Mouse (Mus musculus) lung, postnatal 0 days (tissue): ENCODE measurements around the gene Fndc3b. TPM values are rescaled to one million over a fixed set of nuclear protein-coding genes. Genes with fewer than 3 reads are reported as not detected.
A peak's percentile ranks its signal among the peaks of the same experiment; 100 is the strongest.

ENCODE experiments used
- ATAC-seq: fragments of 200-750 bp; cut with Nextera tagmentation; 2 replicates; pipeline ENCODE4 v1.8.0; 2017; ENCODE audit warnings: moderate library complexity
- DNase-seq: peaks from one replicate; pipeline ENCODE4 v3.0.0-alpha.2; 2016; ENCODE audit warnings: low spot score
- H3K27ac ChIP-seq: fragments of 300-500 bp; sonication (generic); 2 replicates; pipeline ENCODE4 v1.5.1; 2014; ENCODE audit warnings: antibody characterized with exemption, mild to moderate bottlenecking, low read length, mixed read lengths
- H3K27me3 ChIP-seq: fragments of 300-500 bp; sonication (generic); replicated peaks from 2 replicates; pipeline ENCODE4 v1.6.1; 2014; ENCODE audit warnings: low read length, mixed read lengths; ENCODE audit not compliant: insufficient read depth
- H3K36me3 ChIP-seq: fragments of 300-500 bp; sonication (generic); 2 replicates; pipeline ENCODE4 v1.6.1; 2014; ENCODE audit warnings: low read length, mixed read lengths; ENCODE audit not compliant: insufficient read depth
- H3K4me1 ChIP-seq: fragments of 300-500 bp; sonication (generic); 2 replicates; pipeline ENCODE4 v1.6.1; 2014; ENCODE audit warnings: antibody characterized with exemption, low read depth, low read length, mixed read lengths; ENCODE audit not compliant: insufficient read depth
- H3K4me2 ChIP-seq: fragments of 300-500 bp; sonication (generic); replicated peaks from 2 replicates; pipeline ENCODE4 v1.6.1; 2014; ENCODE audit warnings: low read depth, mild to moderate bottlenecking, low read length, moderate library complexity, mixed read lengths
- H3K4me3 ChIP-seq: fragments of 300-500 bp; sonication (generic); 2 replicates; pipeline ENCODE4 v1.5.1; 2014; ENCODE audit warnings: low read depth, low read length
- H3K9ac ChIP-seq: fragments of 300-500 bp; sonication (generic); replicated peaks from 2 replicates; pipeline ENCODE4 v1.6.1; 2014; ENCODE audit warnings: low read depth, mild to moderate bottlenecking
- H3K9me3 ChIP-seq: fragments of 300-500 bp; sonication (generic); 2 replicates; pipeline ENCODE4 v1.6.1; 2016; ENCODE audit warnings: low read length, mixed read lengths
- CTCF ChIP-seq: IDR thresholded peaks from 2 replicates; pipeline ENCODE4 v1.5.1; 2016; ENCODE audit warnings: antibody characterized with exemption, mild to moderate bottlenecking
- EP300 ChIP-seq: IDR thresholded peaks from 2 replicates; pipeline ENCODE4 v1.6.1; 2016; ENCODE audit warnings: antibody characterized with exemption, mild to moderate bottlenecking, control low read depth
- WGBS: fragments of 180-500 bp; shearing (Covaris S2); extraction: QIAGEN DNeasy Blood & Tissue Kit; methylation state at CpG from one replicate; pipeline ENCODE4 v1.1.7; 2014; 5-methylcytosine and 5-hydroxymethylcytosine counted together
- polyA plus RNA-seq: library from polyadenylated mRNA; unstranded; fragments of >200 nt; fragmentation: Nextera tagmentation; extraction: Ambion mirVana; gene quantifications from 2 replicates; pipeline ENCODE4 v1.2.1, GENCODE M21; 2015

Gene Fndc3b
- polyA plus RNA-seq, 1 experiment from 2014 or later, result 28.5 TPM

GRCm38 (mm10) chr3:27704641-27705040 lies 6.5 kb downstream of the Fndc3b start:
- no peak; the same call in 1 of the 2 replicates for ATAC-seq
- no peak overlapping the region for H3K4me3 ChIP-seq
- no peaks in the 10 kb centered on the region for H3K36me3 ChIP-seq
- H3K4me1 ChIP-seq, result peaks cover 25% of the 10 kb centered on the region
- no peaks in the 10 kb centered on the region for H3K27me3 ChIP-seq
- no peak overlapping the region for H3K27ac ChIP-seq
- 64% methylated on average over 9 of the region's 9 CpGs for WGBS
- H3K9ac ChIP-seq, result no peak overlapping the region
- no peak for DNase-seq
- H3K9me3 ChIP-seq, result no peaks in the 10 kb centered on the region
- no peak overlapping the region for H3K4me2 ChIP-seq
- TF ChIP-seq CTCF, result no peak

- no peaks in the 10 kb centered on the region for H3K27me3 ChIP-seq
- no peaks in the 10 kb centered on the region for H3K9me3 ChIP-seq
- DNase-seq (no peak), ATAC-seq (no peak)
- H3K9ac ChIP-seq, result no peak overlapping the region
- no peak overlapping the region for H3K4me3 ChIP-seq
- no peak overlapping the region for H3K4me2 ChIP-seq
- TF ChIP-seq EP300, result no peak
- TF ChIP-seq CTCF, result no peak
- H3K4me1 ChIP-seq, result peaks cover 25% of the 10 kb centered on the region
- H3K27ac ChIP-seq, result no peak overlapping the region
- H3K36me3 ChIP-seq, result no peaks in the 10 kb centered on the region
- 89% methylated on average over 8 of the region's 8 CpGs for WGBS
These were observed 7.6 kb downstream of the Fndc3b start for GRCm38 (mm10) chr3:27703531-27703930.

GRCm38 (mm10) chr3:27703081-27703480 lies 8.0 kb downstream of the Fndc3b start:
- H3K27ac ChIP-seq, result no peak overlapping the region
- no peak overlapping the region for H3K4me3 ChIP-seq
- no peaks in the 10 kb centered on the region for H3K9me3 ChIP-seq
- DNase-seq (no peak), ATAC-seq (no peak)
- no peaks in the 10 kb centered on the region for H3K27me3 ChIP-seq
- peaks cover 25% of the 10 kb centered on the region for H3K4me1 ChIP-seq
- no peak overlapping the region for H3K4me2 ChIP-seq
- TF ChIP-seq CTCF, result no peak
- H3K9ac ChIP-seq, result no peak overlapping the region
- H3K36me3 ChIP-seq, result no peaks in the 10 kb centered on the region
- 83% methylated on average over 2 of the region's 2 CpGs for WGBS

- Histone ChIP-seq H3K9me3 (no peaks in the 10 kb centered on the region), H3K4me2 (no peak overlapping the region), H3K4me3 (no peak overlapping the region), H3K36me3 (no peaks in the 10 kb centered on the region), H3K9ac (no peak overlapping the region), H3K4me1 (peaks cover 13% of the 10 kb centered on the region), H3K27ac (no peak overlapping the region), H3K27me3 (no peaks in the 10 kb centered on the region)
- no peak for DNase-seq
- 93% methylated on average over 6 of the region's 6 CpGs for WGBS
- ATAC-seq, result no peak
- TF ChIP-seq CTCF, result no peak
These were observed 12.4 kb downstream of the Fndc3b start for GRCm38 (mm10) chr3:27698671-27699070.

DNA sequence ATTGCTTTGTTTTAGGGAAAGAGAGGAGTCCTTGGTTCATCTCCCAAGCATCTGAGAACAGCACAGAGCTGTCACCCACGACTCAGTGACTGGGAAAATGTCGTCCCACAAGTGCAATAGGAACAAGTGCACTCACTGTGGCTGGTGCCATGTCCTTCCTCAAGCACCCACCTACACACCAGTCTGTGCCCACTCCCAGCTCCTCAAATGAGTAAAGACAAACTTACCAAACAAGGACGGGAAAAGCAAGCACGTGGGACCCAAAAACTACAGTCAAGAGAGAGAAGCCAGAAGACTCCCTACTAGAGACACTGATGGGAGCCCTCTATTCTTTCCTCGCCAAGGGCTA lies 14.7 kb downstream of the Fndc3b start:
- TF ChIP-seq CTCF, result no peak
- TF ChIP-seq EP300, result no peak
- Histone ChIP-seq H3K27ac (no peak overlapping the region), H3K9ac (no peak overlapping the region), H3K36me3 (no peaks in the 10 kb centered on the region), H3K9me3 (no peaks in the 10 kb centered on the region), H3K4me1 (peaks cover 21% of the 10 kb centered on the region; the same call in 1 of the 2 replicates), H3K27me3 (no peaks in the 10 kb centered on the region), H3K4me3 (no peak overlapping the region), H3K4me2 (no peak overlapping the region)
- 47% methylated on average over 5 of the region's 5 CpGs for WGBS
- ATAC-seq (no peak), DNase-seq (no peak)

- Histone ChIP-seq H3K4me2 (no peak overlapping the region), H3K27me3 (no peaks in the 10 kb centered on the region), H3K9me3 (no peaks in the 10 kb centered on the region), H3K36me3 (no peaks in the 10 kb centered on the region), H3K9ac (no peak overlapping the region), H3K4me1 (peaks cover 24% of the 10 kb centered on the region; the same call in 1 of the 2 replicates), H3K27ac (peak overlapping the region; percentile 47; the same call in 1 of the 2 replicates), H3K4me3 (no peak overlapping the region)
- TF ChIP-seq CTCF (no peak), EP300 (no peak)
- 60% methylated on average over 16 of the region's 16 CpGs for WGBS
- DNase-seq, result no peak
- ATAC-seq, result no peak
These were observed 15.3 kb downstream of the Fndc3b start for GRCm38 (mm10) chr3:27695612-27696448.
